Mouse (Mus musculus) lung, postnatal 0 days (tissue): ENCODE results near the gene Pick1. TPM values are rescaled to one million over a fixed set of nuclear protein-coding genes. Genes with fewer than 3 reads are reported as not detected.

Experiments
- ATAC-seq: fragments of 200-750 bp; cut with Nextera tagmentation; 2 replicates; pipeline ENCODE4 v1.8.0; 2017; ENCODE audit warnings: moderate library complexity
- DNase-seq: peaks from one replicate; pipeline ENCODE4 v3.0.0-alpha.2; 2016; ENCODE audit warnings: low spot score
- H3K27ac ChIP-seq: fragments of 300-500 bp; sonication (generic); 2 replicates; pipeline ENCODE4 v1.5.1; 2014; ENCODE audit warnings: antibody characterized with exemption, mild to moderate bottlenecking, low read length, mixed read lengths
- H3K27me3 ChIP-seq: fragments of 300-500 bp; sonication (generic); replicated peaks from 2 replicates; pipeline ENCODE4 v1.6.1; 2014; ENCODE audit warnings: low read length, mixed read lengths; ENCODE audit not compliant: insufficient read depth
- H3K36me3 ChIP-seq: fragments of 300-500 bp; sonication (generic); 2 replicates; pipeline ENCODE4 v1.6.1; 2014; ENCODE audit warnings: low read length, mixed read lengths; ENCODE audit not compliant: insufficient read depth
- H3K4me1 ChIP-seq: fragments of 300-500 bp; sonication (generic); 2 replicates; pipeline ENCODE4 v1.6.1; 2014; ENCODE audit warnings: antibody characterized with exemption, low read depth, low read length, mixed read lengths; ENCODE audit not compliant: insufficient read depth
- H3K4me2 ChIP-seq: fragments of 300-500 bp; sonication (generic); replicated peaks from 2 replicates; pipeline ENCODE4 v1.6.1; 2014; ENCODE audit warnings: low read depth, mild to moderate bottlenecking, low read length, moderate library complexity, mixed read lengths
- H3K4me3 ChIP-seq: fragments of 300-500 bp; sonication (generic); 2 replicates; pipeline ENCODE4 v1.5.1; 2014; ENCODE audit warnings: low read depth, low read length
- H3K9ac ChIP-seq: fragments of 300-500 bp; sonication (generic); replicated peaks from 2 replicates; pipeline ENCODE4 v1.6.1; 2014; ENCODE audit warnings: low read depth, mild to moderate bottlenecking
- H3K9me3 ChIP-seq: fragments of 300-500 bp; sonication (generic); 2 replicates; pipeline ENCODE4 v1.6.1; 2016; ENCODE audit warnings: low read length, mixed read lengths
- CTCF ChIP-seq: IDR thresholded peaks from 2 replicates; pipeline ENCODE4 v1.5.1; 2016; ENCODE audit warnings: antibody characterized with exemption, mild to moderate bottlenecking
- EP300 ChIP-seq: IDR thresholded peaks from 2 replicates; pipeline ENCODE4 v1.6.1; 2016; ENCODE audit warnings: antibody characterized with exemption, mild to moderate bottlenecking, control low read depth
- WGBS: fragments of 180-500 bp; shearing (Covaris S2); extraction: QIAGEN DNeasy Blood & Tissue Kit; methylation state at CpG from one replicate; pipeline ENCODE4 v1.1.7; 2014; 5-methylcytosine and 5-hydroxymethylcytosine counted together
- polyA plus RNA-seq: library from polyadenylated mRNA; unstranded; fragments of >200 nt; fragmentation: Nextera tagmentation; extraction: Ambion mirVana; gene quantifications from 2 replicates; pipeline ENCODE4 v1.2.1, GENCODE M21; 2015

Gene Pick1
- polyA plus RNA-seq, 1 experiment from 2014 or later, result 22.0 TPM

DNA sequence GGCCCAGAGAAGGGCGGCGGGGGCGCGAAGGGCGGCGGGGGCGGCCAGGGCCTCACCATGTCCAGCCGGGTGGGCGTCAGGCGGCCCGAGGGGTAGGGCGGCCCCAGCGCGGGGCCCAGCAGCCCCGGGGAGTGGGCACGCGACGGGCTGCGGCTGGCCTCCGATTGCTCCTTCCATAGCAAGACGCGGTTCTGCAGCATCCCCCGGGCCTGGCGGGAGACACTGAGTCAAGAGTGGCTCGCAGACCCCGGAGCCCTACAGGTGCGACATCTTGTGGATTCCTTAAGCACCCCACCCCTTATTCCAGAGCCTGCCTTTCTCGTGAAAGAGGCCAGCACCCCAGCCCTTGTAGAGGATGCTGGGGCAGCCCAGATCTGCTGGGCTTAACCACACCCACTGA, 32.8 kb downstream of the Pick1 start:
- ATAC-seq (peak; percentile 29; the same call in 1 of the 2 replicates), DNase-seq (no peak)
- WGBS, result 0% methylated on average over 15 of the region's 28 CpGs
- peaks cover 4% of the 10 kb centered on the region; the same call in 1 of the 2 replicates for H3K4me1 ChIP-seq
- no peaks in the 10 kb centered on the region for H3K9me3 ChIP-seq
- H3K4me2 ChIP-seq, result peak overlapping the region; percentile 91
- no peak for TF ChIP-seq EP300
- no peak for TF ChIP-seq CTCF
- H3K9ac ChIP-seq, result peak overlapping the region; percentile 8; the same call in 1 of the 2 replicates
- peak overlapping the region; percentile 38 for H3K4me3 ChIP-seq
- H3K27ac ChIP-seq, result no peak overlapping the region
- peaks cover 30% of the 10 kb centered on the region for H3K27me3 ChIP-seq
- no peaks in the 10 kb centered on the region for H3K36me3 ChIP-seq

DNA sequence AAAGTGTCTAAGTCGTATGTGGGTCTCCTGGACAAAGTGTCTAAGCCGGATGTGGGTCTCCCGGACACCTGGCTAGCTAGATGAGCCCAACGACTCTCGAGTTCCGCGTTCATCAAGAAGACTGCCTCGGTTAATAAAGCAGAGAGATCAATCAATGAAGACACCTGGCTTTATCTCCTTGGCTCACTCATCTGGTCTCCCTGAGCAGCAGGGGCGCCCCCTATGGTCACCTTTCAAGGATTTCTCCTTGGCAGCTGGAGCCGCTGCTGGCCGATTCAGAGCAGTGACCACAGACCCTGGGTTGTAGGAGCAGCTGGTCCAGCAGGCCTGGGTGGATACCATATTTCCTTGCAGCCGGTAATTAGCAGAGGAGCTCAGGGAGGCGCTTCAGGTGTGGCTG, 33.4 kb downstream of the Pick1 start:
- peaks cover 4% of the 10 kb centered on the region; the same call in 1 of the 2 replicates for H3K4me1 ChIP-seq
- ATAC-seq (no peak), DNase-seq (no peak)
- no peaks in the 10 kb centered on the region for H3K9me3 ChIP-seq
- no peak overlapping the region for H3K27ac ChIP-seq
- 17% methylated on average over 13 of the region's 13 CpGs for WGBS
- no peaks in the 10 kb centered on the region for H3K36me3 ChIP-seq
- peaks cover 30% of the 10 kb centered on the region for H3K27me3 ChIP-seq
- H3K9ac ChIP-seq, result no peak overlapping the region
- H3K4me2 ChIP-seq, result no peak overlapping the region
- H3K4me3 ChIP-seq, result no peak overlapping the region
- peak; percentile 58 for TF ChIP-seq CTCF
- TF ChIP-seq EP300, result no peak

- 91% methylated on average over 3 of the region's 3 CpGs for WGBS
- Histone ChIP-seq H3K9ac (no peak overlapping the region), H3K27me3 (peaks cover 30% of the 10 kb centered on the region), H3K27ac (no peak overlapping the region), H3K4me1 (peaks cover 4% of the 10 kb centered on the region; the same call in 1 of the 2 replicates), H3K4me3 (no peak overlapping the region), H3K9me3 (no peaks in the 10 kb centered on the region), H3K4me2 (no peak overlapping the region), H3K36me3 (no peaks in the 10 kb centered on the region)
- no peak for DNase-seq
- no peak for ATAC-seq
- TF ChIP-seq CTCF, result no peak
- no peak for TF ChIP-seq EP300
Observed at GRCm38 (mm10) chr15:79262786-79263309, 33.9 kb downstream of the Pick1 start.

DNA sequence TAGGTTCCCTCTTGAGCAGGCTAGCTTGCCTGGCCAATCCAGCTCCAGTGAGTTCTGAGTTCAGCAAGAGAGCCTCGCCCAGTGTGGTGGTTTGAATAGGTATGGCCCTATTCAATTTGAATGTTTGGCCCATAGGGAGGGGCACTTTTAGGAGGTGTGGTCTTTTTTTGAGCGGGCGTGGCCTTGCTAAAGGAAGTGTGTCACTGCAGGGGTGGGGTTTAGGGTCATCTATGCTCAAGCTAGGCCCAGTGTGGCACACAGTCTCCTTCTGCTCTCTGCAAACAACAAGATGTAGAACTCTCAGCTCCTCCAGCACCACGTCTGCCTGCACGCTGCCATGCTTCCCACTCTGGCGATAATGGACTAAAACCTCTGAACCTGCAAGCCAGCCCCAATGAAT, 34.8 kb downstream of the Pick1 start:
- TF ChIP-seq CTCF (no peak), EP300 (no peak)
- Histone ChIP-seq H3K27ac (no peak overlapping the region), H3K4me2 (no peak overlapping the region), H3K4me3 (no peak overlapping the region), H3K9ac (no peak overlapping the region), H3K27me3 (peaks cover 30% of the 10 kb centered on the region), H3K36me3 (no peaks in the 10 kb centered on the region), H3K4me1 (peaks cover 4% of the 10 kb centered on the region; the same call in 1 of the 2 replicates), H3K9me3 (no peaks in the 10 kb centered on the region)
- no peak for ATAC-seq
- 89% methylated on average over 6 of the region's 6 CpGs for whole genome bisulfite sequencing
- DNase-seq, result no peak

DNA sequence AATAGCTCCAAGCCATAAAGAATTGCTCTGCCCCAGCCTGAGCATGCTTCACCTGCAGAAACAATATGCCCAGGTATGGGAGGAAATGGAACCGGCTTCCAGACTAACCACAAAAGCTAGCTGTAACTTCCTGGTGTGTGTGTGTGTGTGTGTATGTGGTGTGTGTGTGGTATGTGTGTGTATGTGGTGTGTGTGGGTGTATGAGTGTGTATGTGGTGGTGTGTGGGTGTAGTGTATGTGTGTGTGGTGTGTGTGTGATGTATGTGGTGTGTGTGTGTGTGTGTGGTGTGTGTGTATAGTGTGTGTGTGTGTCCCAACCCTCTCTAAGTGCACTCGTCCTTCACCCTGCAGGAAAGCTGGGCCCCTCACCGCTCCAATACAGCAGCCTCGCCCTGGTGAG, 36.4 kb downstream of the Pick1 start:
- peaks cover 4% of the 10 kb centered on the region; the same call in 1 of the 2 replicates for H3K4me1 ChIP-seq
- no peaks in the 10 kb centered on the region for H3K9me3 ChIP-seq
- H3K4me2 ChIP-seq, result no peak overlapping the region
- no peak overlapping the region for H3K27ac ChIP-seq
- DNase-seq, result no peak
- no peak for TF ChIP-seq EP300
- no peak for TF ChIP-seq CTCF
- 46% methylated on average over 4 of the region's 4 CpGs for WGBS
- no peak for ATAC-seq
- no peaks in the 10 kb centered on the region for H3K36me3 ChIP-seq
- H3K9ac ChIP-seq, result no peak overlapping the region
- H3K27me3 ChIP-seq, result peaks cover 24% of the 10 kb centered on the region
- H3K4me3 ChIP-seq, result no peak overlapping the region

DNA sequence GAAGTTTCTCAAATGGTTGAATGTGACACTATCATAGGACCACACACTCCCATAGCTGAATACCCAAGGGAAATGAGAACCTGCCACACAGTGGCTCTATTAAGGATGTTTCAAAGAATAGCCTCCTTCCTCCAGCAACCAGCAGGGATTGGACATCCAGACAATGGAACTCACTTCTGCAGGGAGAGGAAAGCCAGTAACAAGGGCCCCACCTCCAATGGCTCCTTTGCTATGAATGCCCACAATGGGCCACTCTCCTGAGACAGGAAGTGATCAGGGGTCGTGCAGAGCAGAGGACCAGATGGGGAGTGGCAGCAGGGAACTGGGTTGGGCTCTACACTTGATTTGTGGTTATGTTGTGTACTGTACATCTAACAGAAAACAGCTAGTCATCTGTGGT, 39.5 kb downstream of the Pick1 start:
- WGBS, result 6% methylated on average over 1 of the region's 1 CpGs
- DNase-seq, result no peak

More for the DNA sequence above, 39.5 kb downstream of the Pick1 start:
- H3K27ac ChIP-seq, result no peak overlapping the region
- H3K36me3 ChIP-seq, result no peaks in the 10 kb centered on the region
- TF ChIP-seq EP300, result no peak
- no peak for TF ChIP-seq CTCF
- no peaks in the 10 kb centered on the region for H3K4me1 ChIP-seq
- H3K9me3 ChIP-seq, result no peaks in the 10 kb centered on the region
- no peak overlapping the region for H3K9ac ChIP-seq
- no peak overlapping the region for H3K4me3 ChIP-seq
- no peak overlapping the region for H3K4me2 ChIP-seq
- H3K27me3 ChIP-seq, result peaks cover 1% of the 10 kb centered on the region; the same call in 1 of the 2 replicates
- ATAC-seq, result 0 out of 2 replicates have a peak, but pooled peaks have one; percentile 11
